Mouse (Mus musculus) neural tube, embryonic 15.5 days (tissue): ENCODE data around the gene Spin1. TPM values are rescaled to one million over a fixed set of nuclear protein-coding genes. Genes with fewer than 3 reads are reported as not detected.
A peak's percentile ranks its signal among the peaks of the same experiment; 100 is the strongest.

ENCODE experiments used
- ATAC-seq: fragments of 200-750 bp; cut with Nextera tagmentation; 2 replicates; pipeline ENCODE4 v1.8.0; 2017; ENCODE audit warnings: mild to moderate bottlenecking, moderate TSS enrichment, moderate library complexity; ENCODE audit not compliant: low FRiP score
- H3K27ac ChIP-seq: fragments of 300-500 bp; sonication (generic); replicated peaks from 2 replicates; pipeline ENCODE4 v1.5.1; 2015; ENCODE audit warnings: mild to moderate bottlenecking, inconsistent platforms
- H3K27me3 ChIP-seq: fragments of 300-500 bp; sonication (generic); replicated peaks from 2 replicates; pipeline ENCODE4 v1.6.1; 2015; ENCODE audit warnings: inconsistent platforms
- H3K36me3 ChIP-seq: fragments of 300-500 bp; sonication (generic); 2 replicates; pipeline ENCODE4 v1.6.1; 2015; ENCODE audit warnings: inconsistent platforms
- H3K4me1 ChIP-seq: fragments of 300-500 bp; sonication (generic); 2 replicates; pipeline ENCODE4 v1.6.1; 2015; ENCODE audit warnings: inconsistent platforms
- H3K4me2 ChIP-seq: fragments of 300-500 bp; sonication (generic); 2 replicates; pipeline ENCODE4 v1.6.1; 2015; ENCODE audit warnings: inconsistent platforms, mild to moderate bottlenecking, moderate library complexity
- H3K4me3 ChIP-seq: fragments of 300-500 bp; sonication (generic); replicated peaks from 2 replicates; pipeline ENCODE4 v1.5.1; 2015; ENCODE audit warnings: mild to moderate bottlenecking, inconsistent platforms
- H3K9ac ChIP-seq: fragments of 300-500 bp; sonication (generic); replicated peaks from 2 replicates; pipeline ENCODE4 v1.6.1; 2015; ENCODE audit warnings: mild to moderate bottlenecking, inconsistent platforms
- H3K9me3 ChIP-seq: fragments of 300-500 bp; sonication (generic); replicated peaks from 2 replicates; pipeline ENCODE4 v1.6.1; 2016; ENCODE audit warnings: inconsistent platforms
- WGBS: fragments of 180-500 bp; shearing (Covaris S2); methylation state at CpG from one replicate; pipeline ENCODE4 v1.1.7; 2015; ENCODE audit warnings: mixed read lengths; 5-methylcytosine and 5-hydroxymethylcytosine counted together
- polyA plus RNA-seq: library from polyadenylated mRNA; unstranded; fragments of >200 nt; fragmentation: Nextera tagmentation; extraction: Ambion mirVana; gene quantifications from 2 replicates; pipeline ENCODE4 v1.2.1, GENCODE M21; 2015

Gene Spin1
- polyA plus RNA-seq, 1 experiment from 2014 or later: 135 TPM

GRCm38 (mm10) chr13:51120734-51121133, 20.1 kb downstream of the Spin1 start:
- Histone ChIP-seq H3K4me3 (no peak overlapping the region), H3K36me3 (no peaks in the 10 kb centered on the region), H3K9ac (no peak overlapping the region), H3K4me1 (peaks cover 59% of the 10 kb centered on the region), H3K27me3 (no peaks in the 10 kb centered on the region), H3K27ac (peak overlapping the region; percentile 9; the same call in 1 of the 2 replicates), H3K4me2 (no peak overlapping the region), H3K9me3 (no peaks in the 10 kb centered on the region)
- no peak for ATAC-seq
- 13% methylated on average over 4 of the region's 4 CpGs for WGBS

- 33% methylated on average over 1 of the region's 1 CpGs for WGBS
- no peak overlapping the region for H3K4me2 ChIP-seq
- H3K9me3 ChIP-seq: no peaks in the 10 kb centered on the region
- H3K4me3 ChIP-seq: no peak overlapping the region
- peaks cover 70% of the 10 kb centered on the region for H3K4me1 ChIP-seq
- H3K27ac ChIP-seq: no peak overlapping the region
- H3K36me3 ChIP-seq: no peaks in the 10 kb centered on the region
- no peaks in the 10 kb centered on the region for H3K27me3 ChIP-seq
- no peak overlapping the region for H3K9ac ChIP-seq
- ATAC-seq: no peak
These were observed 21.3 kb downstream of the Spin1 start for GRCm38 (mm10) chr13:51121966-51122365.

DNA sequence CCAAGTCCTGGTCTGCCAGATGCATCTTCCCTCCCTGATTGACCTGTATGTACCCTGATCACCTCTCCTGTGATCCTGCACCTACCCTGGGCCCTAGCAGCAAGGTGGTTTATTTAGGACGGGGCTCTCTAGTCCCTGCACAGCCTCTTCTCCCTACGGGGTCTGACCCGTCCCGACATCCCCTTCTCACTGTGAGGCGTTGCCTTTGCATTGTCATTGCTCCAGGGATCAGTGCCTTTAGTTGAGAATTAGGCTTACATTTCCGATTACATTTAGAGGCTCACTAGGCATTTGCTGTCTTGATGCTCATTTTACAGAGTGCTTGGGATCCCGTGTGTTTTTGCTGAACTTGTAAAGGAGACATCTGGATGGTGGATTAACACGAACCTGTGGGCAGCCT, 22.1 kb downstream of the Spin1 start:
- no peak overlapping the region for H3K9ac ChIP-seq
- no peak overlapping the region for H3K4me2 ChIP-seq
- H3K27me3 ChIP-seq: no peaks in the 10 kb centered on the region
- 84% methylated on average over 8 of the region's 8 CpGs for WGBS
- H3K4me3 ChIP-seq: no peak overlapping the region
- H3K9me3 ChIP-seq: no peaks in the 10 kb centered on the region
- no peak for ATAC-seq
- no peak overlapping the region for H3K27ac ChIP-seq
- H3K36me3 ChIP-seq: no peaks in the 10 kb centered on the region
- H3K4me1 ChIP-seq: peaks cover 66% of the 10 kb centered on the region

- Histone ChIP-seq H3K36me3 (0 out of 2 replicates have a peak, but pooled peaks cover 3% of the 10 kb centered on the region), H3K9me3 (no peaks in the 10 kb centered on the region), H3K9ac (no peak overlapping the region), H3K4me2 (no peak overlapping the region), H3K4me3 (no peak overlapping the region), H3K27me3 (no peaks in the 10 kb centered on the region), H3K4me1 (peaks cover 41% of the 10 kb centered on the region), H3K27ac (no peak overlapping the region)
- WGBS: 68% methylated on average over 8 of the region's 8 CpGs
- no peak for ATAC-seq
These were observed 24.7 kb downstream of the Spin1 start for GRCm38 (mm10) chr13:51125357-51125756.

GRCm38 (mm10) chr13:51127906-51128305, 27.2 kb downstream of the Spin1 start:
- H3K36me3 ChIP-seq: 0 out of 2 replicates have a peak, but pooled peaks cover 6% of the 10 kb centered on the region
- WGBS: 95% methylated on average over 2 of the region's 2 CpGs
- H3K4me1 ChIP-seq: peaks cover 19% of the 10 kb centered on the region
- H3K4me2 ChIP-seq: no peak overlapping the region
- no peak overlapping the region for H3K27ac ChIP-seq
- H3K4me3 ChIP-seq: no peak overlapping the region
- no peaks in the 10 kb centered on the region for H3K9me3 ChIP-seq
- no peak overlapping the region for H3K9ac ChIP-seq
- no peaks in the 10 kb centered on the region for H3K27me3 ChIP-seq
- ATAC-seq: no peak

DNA sequence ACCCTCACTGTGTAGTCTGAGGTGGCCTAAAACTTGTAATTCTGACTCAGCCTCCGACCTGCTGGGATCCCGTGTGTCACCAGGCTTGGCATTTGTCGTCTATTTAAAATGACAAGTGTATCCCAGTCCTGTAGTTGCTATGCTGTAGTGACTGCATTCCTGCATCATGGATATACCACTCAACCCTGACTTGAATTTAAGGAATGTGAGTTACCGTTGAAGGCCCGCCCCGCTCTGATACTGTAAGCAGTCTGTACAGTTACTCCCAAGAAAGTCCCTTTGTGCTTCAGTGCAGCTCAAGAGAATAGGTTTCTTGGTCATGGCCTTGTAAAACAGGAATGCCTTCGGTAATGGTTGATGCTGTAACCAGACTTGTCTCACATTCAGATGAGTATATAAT, 27.7 kb downstream of the Spin1 start:
- H3K9me3 ChIP-seq: no peaks in the 10 kb centered on the region
- no peaks in the 10 kb centered on the region for H3K27me3 ChIP-seq
- H3K9ac ChIP-seq: no peak overlapping the region
- ATAC-seq: no peak
- H3K4me2 ChIP-seq: no peak overlapping the region
- peaks cover 14% of the 10 kb centered on the region for H3K4me1 ChIP-seq
- 0 out of 2 replicates have a peak, but pooled peaks cover 6% of the 10 kb centered on the region for H3K36me3 ChIP-seq
- WGBS: 88% methylated on average over 7 of the region's 7 CpGs
- no peak overlapping the region for H3K27ac ChIP-seq
- no peak overlapping the region for H3K4me3 ChIP-seq

DNA sequence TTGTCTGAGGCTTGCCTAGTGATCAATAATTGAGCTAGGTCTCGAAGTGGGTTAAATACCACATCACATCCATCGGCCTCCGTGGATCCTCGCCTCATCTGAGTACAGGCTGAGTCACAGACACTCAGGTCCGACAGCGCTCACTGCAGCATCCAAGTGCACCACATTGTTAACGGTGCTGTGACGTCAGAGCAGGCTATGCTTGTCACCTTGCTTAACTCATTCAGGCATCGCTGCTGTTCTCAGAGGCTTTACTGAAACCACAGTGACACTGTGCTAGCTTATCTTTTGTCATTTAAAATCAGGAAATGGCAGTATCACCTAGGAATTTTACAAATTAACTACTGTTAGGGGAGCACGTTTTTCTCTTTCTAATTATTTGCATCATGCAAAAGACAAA, 30.5 kb downstream of the Spin1 start:
- Histone ChIP-seq H3K9me3 (no peaks in the 10 kb centered on the region), H3K9ac (no peak overlapping the region), H3K36me3 (peaks cover 14% of the 10 kb centered on the region; the same call in 1 of the 2 replicates), H3K27me3 (no peaks in the 10 kb centered on the region), H3K4me3 (no peak overlapping the region), H3K27ac (no peak overlapping the region), H3K4me1 (peaks cover 7% of the 10 kb centered on the region), H3K4me2 (no peak overlapping the region)
- 81% methylated on average over 10 of the region's 10 CpGs for WGBS
- no peak for ATAC-seq

DNA sequence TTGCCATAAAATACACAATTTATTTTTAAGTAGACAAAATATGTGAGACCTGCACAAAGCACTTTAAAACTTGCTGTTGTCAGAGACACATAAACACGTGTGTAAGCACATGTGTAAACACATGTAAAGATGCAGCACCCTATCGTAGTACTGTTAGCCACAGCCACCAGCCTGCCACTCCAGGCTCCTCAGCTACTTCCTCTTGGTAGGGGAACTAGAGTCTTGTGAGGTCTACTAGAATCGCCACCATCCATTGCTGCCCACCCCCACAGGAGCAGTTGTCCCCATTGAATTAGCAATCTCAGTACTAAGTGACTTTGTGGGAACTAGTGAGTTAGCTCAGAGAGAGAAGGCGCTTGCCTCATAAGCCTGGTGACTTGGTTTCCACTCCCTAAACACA, 35.6 kb downstream of the Spin1 start:
- Histone ChIP-seq H3K9me3 (no peaks in the 10 kb centered on the region), H3K27ac (no peak overlapping the region; the same call in 1 of the 2 replicates), H3K4me3 (no peak overlapping the region), H3K4me2 (no peak overlapping the region), H3K9ac (no peak overlapping the region), H3K4me1 (no peaks in the 10 kb centered on the region; the same call in 1 of the 2 replicates), H3K36me3 (peaks cover 26% of the 10 kb centered on the region), H3K27me3 (no peaks in the 10 kb centered on the region)
- 91% methylated on average over 4 of the region's 4 CpGs for WGBS
- no peak for ATAC-seq

GRCm38 (mm10) chr13:51136996-51137701, 36.5 kb downstream of the Spin1 start:
- WGBS: 69% methylated on average over 2 of the region's 2 CpGs
- Histone ChIP-seq H3K4me3 (no peak overlapping the region), H3K36me3 (peaks cover 30% of the 10 kb centered on the region), H3K27ac (no peak overlapping the region; the same call in 1 of the 2 replicates), H3K4me1 (no peaks in the 10 kb centered on the region; the same call in 1 of the 2 replicates), H3K4me2 (no peak overlapping the region), H3K27me3 (no peaks in the 10 kb centered on the region), H3K9ac (no peak overlapping the region), H3K9me3 (no peaks in the 10 kb centered on the region)
- no peak for ATAC-seq

DNA sequence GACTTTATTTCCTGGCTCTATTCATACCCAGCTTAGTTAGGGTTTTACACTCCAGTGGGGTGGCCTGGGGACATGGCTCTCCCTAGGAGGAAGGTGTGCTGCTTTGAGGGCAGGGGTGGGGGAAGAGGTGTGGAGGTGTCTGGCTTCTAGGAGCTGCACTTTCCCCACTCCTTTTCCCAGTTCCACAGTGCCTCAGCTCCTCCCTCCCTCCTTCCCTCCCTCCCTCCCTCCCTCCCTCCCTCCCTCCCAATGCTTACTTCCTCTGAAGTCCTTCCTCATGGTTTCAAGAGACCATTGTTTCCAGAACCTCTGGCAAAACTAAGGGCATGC, 37.0 kb downstream of the Spin1 start:
- Histone ChIP-seq H3K4me2 (no peak overlapping the region), H3K4me1 (no peaks in the 10 kb centered on the region; the same call in 1 of the 2 replicates), H3K27me3 (no peaks in the 10 kb centered on the region), H3K9ac (no peak overlapping the region), H3K36me3 (peaks cover 30% of the 10 kb centered on the region), H3K4me3 (no peak overlapping the region), H3K27ac (no peak overlapping the region), H3K9me3 (no peaks in the 10 kb centered on the region)
- no peak for ATAC-seq

GRCm38 (mm10) chr13:51147106-51147505, 46.4 kb downstream of the Spin1 start:
- no peaks in the 10 kb centered on the region for H3K4me1 ChIP-seq
- ATAC-seq: no peak
- H3K9me3 ChIP-seq: no peaks in the 10 kb centered on the region
- no peak overlapping the region for H3K27ac ChIP-seq
- H3K27me3 ChIP-seq: no peaks in the 10 kb centered on the region
- 82% methylated on average over 1 of the region's 1 CpGs for WGBS
- peaks cover 17% of the 10 kb centered on the region for H3K36me3 ChIP-seq
- no peak overlapping the region for H3K9ac ChIP-seq
- H3K4me2 ChIP-seq: no peak overlapping the region
- no peak overlapping the region for H3K4me3 ChIP-seq

GRCm38 (mm10) chr13:51152966-51153669, 52.4 kb downstream of the Spin1 start:
- Histone ChIP-seq H3K4me1 (no peaks in the 10 kb centered on the region), H3K4me3 (no peak overlapping the region), H3K9ac (no peak overlapping the region), H3K27me3 (no peaks in the 10 kb centered on the region), H3K27ac (no peak overlapping the region), H3K36me3 (peaks cover 30% of the 10 kb centered on the region), H3K4me2 (no peak overlapping the region), H3K9me3 (no peaks in the 10 kb centered on the region)
- WGBS: 87% methylated on average over 4 of the region's 4 CpGs
- no peak for ATAC-seq
